Mouse (Mus musculus) adrenal gland, postnatal 4 days (tissue): ENCODE results near the gene Zbtb17. TPM values are rescaled to one million over a fixed set of nuclear protein-coding genes. Genes with fewer than 3 reads are reported as not detected.

Source experiments
- DNase-seq, 2 experiments: peaks; one replicate each; pipeline ENCODE4 v3.0.0; 2021 to 2022; ENCODE audit warnings: low spot score in 2 of 2, mixed read lengths in 2 of 2
- total RNA-seq, 2 experiments: library from RNA; stranded (reverse); gene quantifications; 2 replicates each; pipeline ENCODE4 v1.2.3; 2021

The Zbtb17 gene
- total RNA-seq, 2 experiments from 2014 or later, result 21.6 to 24.9 TPM

GRCm38 (mm10) chr4:141479411-141479810 is 35.0 kb downstream of the Zbtb17 start:
- DNase-seq, result no peak

- DNase-seq, result no peak
These were observed 39.6 kb downstream of the Zbtb17 start for GRCm38 (mm10) chr4:141484071-141484470.

GRCm38 (mm10) chr4:141487581-141487980 is 43.1 kb downstream of the Zbtb17 start:
- no peak for DNase-seq

- DNase-seq, result no peak
These were observed 44.2 kb downstream of the Zbtb17 start for GRCm38 (mm10) chr4:141488670-141489069.

GRCm38 (mm10) chr4:141500637-141501036 is 56.2 kb downstream of the Zbtb17 start:
- no peak for DNase-seq

GRCm38 (mm10) chr4:141501058-141501457 is 56.6 kb downstream of the Zbtb17 start:
- no peak for DNase-seq

- DNase-seq, result no peak
These were observed 58.3 kb downstream of the Zbtb17 start for GRCm38 (mm10) chr4:141502723-141503122.

- DNase-seq, result no peak
These were observed 60.0 kb downstream of the Zbtb17 start for GRCm38 (mm10) chr4:141504471-141504870.

- no peak for DNase-seq
These were observed 61.4 kb downstream of the Zbtb17 start for GRCm38 (mm10) chr4:141505810-141506209.

GRCm38 (mm10) chr4:141506352-141506751 is 61.9 kb downstream of the Zbtb17 start:
- DNase-seq, result peak; percentile 32 to 68

- no peak for DNase-seq
These were observed 62.4 kb downstream of the Zbtb17 start for GRCm38 (mm10) chr4:141506893-141507292.

- DNase-seq, result no peak
These were observed 66.0 kb downstream of the Zbtb17 start for GRCm38 (mm10) chr4:141510457-141510856.

GRCm38 (mm10) chr4:141512145-141512544 is 67.7 kb downstream of the Zbtb17 start:
- no peak for DNase-seq

GRCm38 (mm10) chr4:141514179-141514641 is 69.8 kb downstream of the Zbtb17 start:
- no peak for DNase-seq

Other genes starting within 250 kb of the Zbtb17 start
- gene Rsg1, start 230.7 kb upstream of the Zbtb17 start, total RNA-seq, result 1 to 10 TPM; 2.5 to 2.7 TPM
- gene Arhgef19, start 205.2 kb upstream of the Zbtb17 start, total RNA-seq, result 10 to 100 TPM; 37.5 to 39.2 TPM
- 10 to 100 TPM; 19.0 to 21.5 TPM for gene Epha2, start 143.4 kb upstream of the Zbtb17 start, total RNA-seq
- gene Fam131c, start 76.4 kb upstream of the Zbtb17 start, total RNA-seq, result 1 to 10 TPM; 1.9 to 3.0 TPM
- gene Clcnka, start 45.9 kb upstream of the Zbtb17 start, total RNA-seq, result 1 to 10 TPM in 1 of 2 experiments, not detected in 1; 2.3 TPM
- gene Clcnkb, start 28.6 kb upstream of the Zbtb17 start, total RNA-seq, result 10 to 100 TPM in 1 of 2 experiments, 1 to 10 TPM in 1; 1.0 to 24.8 TPM
- 1 to 10 TPM; 2.9 to 9.6 TPM for gene Hspb7, start 23.9 kb upstream of the Zbtb17 start, total RNA-seq
- gene Srarp, start 8.5 kb upstream of the Zbtb17 start, total RNA-seq, result not detected
- 10 to 100 TPM; 57.4 to 67.8 TPM for gene Spen, start 93.9 kb downstream of the Zbtb17 start, total RNA-seq
- gene Fblim1, start 161.4 kb downstream of the Zbtb17 start, total RNA-seq, result 10 to 100 TPM; 24.9 to 32.1 TPM
- gene Tmem82, start 174.0 kb downstream of the Zbtb17 start, total RNA-seq, result 1 to 10 TPM; 3.7 to 3.8 TPM
- 1 to 10 TPM; 7.4 to 9.5 TPM for gene Slc25a34, start 179.2 kb downstream of the Zbtb17 start, total RNA-seq
- 10 to 100 TPM; 55.5 to 60.5 TPM for gene Plekhm2, start 220.2 kb downstream of the Zbtb17 start, total RNA-seq
- gene Rsc1a1, start 240.9 kb downstream of the Zbtb17 start, total RNA-seq, result not detected